Mouse (Mus musculus) macrophage (primary cell): ENCODE results near the gene Sorbs1. TPM values are rescaled to one million over a fixed set of nuclear protein-coding genes. Genes with fewer than 3 reads are reported as not detected.

Source experiments
- H3K27ac ChIP-seq: fragments of 350-480 bp; formaldehyde crosslinking; 2 replicates; pipeline ENCODE4 v1.9.0; 2021
- H3K36me3 ChIP-seq: fragments of 350-480 bp; formaldehyde crosslinking; 2 replicates; pipeline ENCODE4 v1.9.0; 2021; ENCODE audit errors: inconsistent target
- H3K4me3 ChIP-seq: fragments of 350-480 bp; formaldehyde crosslinking; 2 replicates; pipeline ENCODE4 v1.9.0; 2021; ENCODE audit errors: inconsistent target
- H3K79me2 ChIP-seq: fragments of 350-480 bp; formaldehyde crosslinking; 2 replicates; pipeline ENCODE4 v1.9.0; 2021; ENCODE audit errors: inconsistent target
- WGBS: methylation state at CpG from one replicate; pipeline ENCODE4 v1.1.7; 2026; ENCODE audit warnings: inconsistent platforms; ENCODE audit not compliant: missing documents; 5-methylcytosine and 5-hydroxymethylcytosine counted together
- polyA plus RNA-seq: library from polyadenylated mRNA; stranded (reverse); fragments of 250-400 nt; gene quantifications from 3 replicates; pipeline ENCODE4 v1.2.4, GENCODE M21; 2018; ENCODE audit warnings: inconsistent platforms

Gene Sorbs1
- polyA plus RNA-seq, 1 experiment from 2014 or later, result 0.19 TPM

DNA sequence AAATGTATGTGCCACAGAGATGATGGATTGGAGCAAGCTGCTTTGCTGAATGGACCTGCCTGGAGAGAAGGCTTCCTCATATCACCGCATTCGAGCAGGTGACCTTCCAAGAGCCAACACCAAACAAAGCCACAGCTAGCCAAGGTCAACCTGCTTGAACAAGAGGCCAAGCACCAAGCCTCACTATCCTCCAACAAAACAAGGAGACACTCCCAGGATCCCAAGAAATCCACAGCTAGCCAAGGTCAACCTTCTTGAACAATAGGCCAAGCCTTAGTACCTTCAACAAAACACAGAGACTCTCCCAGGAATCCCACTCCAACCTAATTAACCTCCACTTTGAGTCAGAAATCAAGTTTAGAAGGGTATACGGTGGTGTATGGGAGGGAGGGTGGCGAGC is 59.5 kb downstream of the Sorbs1 start:
- Histone ChIP-seq H3K27ac (no peak overlapping the region), H3K4me3 (no peak overlapping the region), H3K79me2 (no peaks in the 10 kb centered on the region), H3K36me3 (no peaks in the 10 kb centered on the region)
- WGBS, result 92% methylated on average over 4 of the region's 4 CpGs

DNA sequence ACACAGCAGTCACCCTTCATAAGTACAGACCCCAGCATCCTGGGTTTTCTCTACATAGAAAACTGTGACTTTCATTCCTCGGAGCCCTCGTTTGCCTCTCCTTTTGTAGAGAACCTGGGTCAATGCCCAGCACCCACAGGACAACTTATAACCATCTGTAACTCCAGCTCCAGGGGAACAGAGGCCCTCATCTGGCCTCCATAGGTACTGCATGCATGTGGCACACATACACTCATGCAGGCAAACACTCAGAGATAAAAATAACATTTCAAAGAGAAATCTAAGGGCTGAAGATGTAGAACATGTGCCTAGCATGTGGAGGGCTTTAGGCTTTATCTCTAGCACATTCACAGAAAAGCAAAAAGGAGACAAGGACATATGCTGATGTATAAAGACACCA is 61.4 kb downstream of the Sorbs1 start:
- Histone ChIP-seq H3K27ac (no peak overlapping the region), H3K4me3 (no peak overlapping the region), H3K36me3 (no peaks in the 10 kb centered on the region), H3K79me2 (no peaks in the 10 kb centered on the region)
- 96% methylated on average over 2 of the region's 2 CpGs for WGBS

DNA sequence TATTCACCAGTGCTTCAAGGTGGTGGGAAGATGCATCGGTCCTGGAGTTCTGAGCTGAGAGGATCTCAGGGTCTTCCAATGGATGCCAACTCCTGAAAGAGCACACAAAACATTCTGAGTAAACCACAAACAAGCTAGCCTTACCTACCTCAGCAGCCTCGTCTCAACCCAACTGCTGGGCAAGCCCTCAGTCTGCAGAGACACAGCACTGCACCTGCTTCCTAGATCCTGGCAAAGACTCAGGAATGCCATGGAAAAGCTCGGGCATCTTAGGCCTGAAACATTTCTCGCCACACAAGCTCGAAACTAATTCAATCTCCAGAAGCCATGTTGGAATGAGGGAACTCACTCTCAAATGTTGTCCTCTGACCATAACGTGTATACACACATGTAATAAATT is 62.3 kb downstream of the Sorbs1 start:
- 100% methylated on average over 6 of the region's 6 CpGs for WGBS
- no peaks in the 10 kb centered on the region for H3K36me3 ChIP-seq
- no peak overlapping the region for H3K4me3 ChIP-seq
- no peak overlapping the region for H3K27ac ChIP-seq
- no peaks in the 10 kb centered on the region for H3K79me2 ChIP-seq

DNA sequence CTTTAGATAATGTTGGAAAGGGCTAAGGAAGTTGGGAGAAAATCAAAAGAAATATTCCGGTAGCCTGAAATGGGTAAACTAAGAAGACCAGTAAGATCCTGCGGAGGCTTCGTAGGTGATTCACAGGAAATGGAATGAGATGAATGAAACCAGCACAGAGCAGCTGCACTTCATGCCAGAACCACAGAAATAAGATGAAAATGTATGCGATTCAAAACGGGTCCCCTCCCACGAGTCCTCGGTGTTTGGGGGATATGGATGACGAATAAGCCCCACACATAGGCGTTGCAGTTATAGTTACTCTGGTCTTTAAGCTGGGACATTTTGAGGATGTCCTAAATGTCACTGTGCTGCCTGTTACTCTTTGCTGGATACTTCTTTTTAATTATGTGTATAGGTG is 67.1 kb downstream of the Sorbs1 start:
- Histone ChIP-seq H3K79me2 (no peaks in the 10 kb centered on the region), H3K27ac (no peak overlapping the region), H3K36me3 (no peaks in the 10 kb centered on the region), H3K4me3 (no peak overlapping the region)
- 100% methylated on average over 9 of the region's 9 CpGs for WGBS

DNA sequence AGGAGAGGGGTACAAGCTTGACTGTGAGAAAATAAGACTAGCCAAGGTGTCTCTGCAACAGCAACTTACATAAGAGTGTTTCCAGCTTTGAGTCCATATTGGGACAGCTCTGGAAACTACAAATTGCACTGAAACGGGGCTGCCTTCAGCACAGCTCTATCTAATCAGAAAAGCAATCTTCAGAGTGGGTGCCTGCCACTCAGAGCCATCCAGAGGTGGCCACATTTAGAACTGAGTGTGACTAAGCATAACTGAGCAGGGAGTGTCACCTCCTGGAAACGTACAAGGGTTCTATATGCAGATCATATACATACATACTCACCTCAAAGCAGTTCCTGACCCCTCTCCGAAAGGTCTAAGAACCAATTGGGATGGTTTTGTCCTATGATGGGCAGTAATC is 71.2 kb downstream of the Sorbs1 start:
- no peaks in the 10 kb centered on the region for H3K79me2 ChIP-seq
- 41% methylated on average over 3 of the region's 3 CpGs for WGBS
- no peak overlapping the region for H3K4me3 ChIP-seq
- no peaks in the 10 kb centered on the region for H3K36me3 ChIP-seq
- H3K27ac ChIP-seq, result no peak overlapping the region

DNA sequence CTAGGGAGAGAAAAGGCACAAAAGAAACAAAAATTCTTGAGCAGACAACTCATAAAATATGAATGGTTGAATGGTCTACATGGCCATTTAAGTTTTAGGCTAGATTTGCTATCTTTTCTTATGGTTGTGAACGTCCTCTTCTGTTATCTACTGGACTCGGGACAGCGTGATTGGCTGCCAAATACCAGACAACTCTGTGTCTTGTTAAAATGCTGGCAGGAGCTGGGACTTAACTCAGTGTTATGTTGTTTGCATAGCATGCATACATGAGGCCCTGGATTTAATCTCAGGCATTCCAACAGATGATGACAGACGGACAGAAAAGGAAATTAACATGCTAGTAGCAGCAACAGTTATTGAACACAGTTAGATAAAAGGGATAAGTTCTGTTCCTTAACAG is 72.6 kb downstream of the Sorbs1 start:
- Histone ChIP-seq H3K36me3 (no peaks in the 10 kb centered on the region), H3K27ac (no peak overlapping the region), H3K4me3 (no peak overlapping the region), H3K79me2 (no peaks in the 10 kb centered on the region)
- WGBS, result 96% methylated on average over 4 of the region's 4 CpGs

- 87% methylated on average over 10 of the region's 10 CpGs for WGBS
- no peaks in the 10 kb centered on the region for H3K79me2 ChIP-seq
- no peak overlapping the region for H3K4me3 ChIP-seq
- no peaks in the 10 kb centered on the region for H3K36me3 ChIP-seq
- H3K27ac ChIP-seq, result no peak overlapping the region
Observed at GRCm38 (mm10) chr19:40438907-40439306, 74.7 kb downstream of the Sorbs1 start.

- Histone ChIP-seq H3K4me3 (no peak overlapping the region), H3K27ac (no peak overlapping the region), H3K36me3 (no peaks in the 10 kb centered on the region), H3K79me2 (no peaks in the 10 kb centered on the region)
- 85% methylated on average over 9 of the region's 9 CpGs for WGBS
Observed at GRCm38 (mm10) chr19:40437651-40438068, 75.9 kb downstream of the Sorbs1 start.

DNA sequence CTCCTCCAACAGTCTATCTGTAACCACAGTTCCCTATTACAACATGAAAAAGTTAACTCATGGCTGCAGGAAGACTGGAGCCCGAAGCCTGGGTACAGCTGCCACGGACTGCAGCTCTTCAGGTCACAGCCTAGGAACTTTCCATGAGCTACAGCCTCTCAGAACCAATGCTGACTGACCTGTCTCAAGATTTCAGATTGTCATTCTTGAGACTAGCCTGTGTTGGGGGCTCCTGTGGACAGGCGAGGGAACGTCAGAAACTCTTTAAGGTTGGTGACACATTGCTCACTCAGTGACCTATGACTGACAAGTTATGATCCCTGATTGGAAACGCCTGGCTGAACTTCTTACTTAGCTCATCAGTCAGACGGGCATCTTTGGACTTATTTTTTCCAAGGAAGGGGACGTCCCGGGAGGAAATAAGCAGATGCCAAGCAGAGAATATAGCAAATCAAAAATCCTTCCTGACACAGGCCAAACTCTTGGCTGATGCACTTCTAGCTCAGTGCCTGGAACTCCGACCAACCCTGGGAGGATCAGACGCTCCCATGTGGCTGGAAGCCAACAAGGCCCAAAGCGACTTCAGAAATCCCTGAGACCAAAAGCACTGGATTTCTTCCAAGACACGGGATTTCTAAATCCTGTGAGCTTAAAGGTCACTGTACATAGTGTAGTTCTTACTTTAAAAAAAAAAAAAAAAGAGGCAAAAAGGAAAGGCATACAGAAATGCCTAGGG is 76.9 kb downstream of the Sorbs1 start:
- no peaks in the 10 kb centered on the region for H3K79me2 ChIP-seq
- no peaks in the 10 kb centered on the region for H3K36me3 ChIP-seq
- no peak overlapping the region for H3K27ac ChIP-seq
- 79% methylated on average over 12 of the region's 12 CpGs for WGBS
- H3K4me3 ChIP-seq, result no peak overlapping the region

GRCm38 (mm10) chr19:40435797-40436196 is 77.8 kb downstream of the Sorbs1 start:
- Histone ChIP-seq H3K4me3 (no peak overlapping the region), H3K36me3 (no peaks in the 10 kb centered on the region), H3K79me2 (no peaks in the 10 kb centered on the region), H3K27ac (no peak overlapping the region)
- WGBS, result 93% methylated on average over 2 of the region's 2 CpGs

GRCm38 (mm10) chr19:40435045-40435444 is 78.5 kb downstream of the Sorbs1 start:
- 92% methylated on average over 7 of the region's 7 CpGs for WGBS
- no peaks in the 10 kb centered on the region for H3K79me2 ChIP-seq
- no peak overlapping the region for H3K4me3 ChIP-seq
- no peaks in the 10 kb centered on the region for H3K36me3 ChIP-seq
- no peak overlapping the region for H3K27ac ChIP-seq

GRCm38 (mm10) chr19:40434042-40434869 is 79.3 kb downstream of the Sorbs1 start:
- Histone ChIP-seq H3K4me3 (no peak overlapping the region), H3K36me3 (no peaks in the 10 kb centered on the region), H3K79me2 (no peaks in the 10 kb centered on the region), H3K27ac (no peak overlapping the region)
- WGBS, result 93% methylated on average over 9 of the region's 10 CpGs

- no peaks in the 10 kb centered on the region for H3K79me2 ChIP-seq
- no peak overlapping the region for H3K4me3 ChIP-seq
- WGBS, result 82% methylated on average over 8 of the region's 8 CpGs
- no peaks in the 10 kb centered on the region for H3K36me3 ChIP-seq
- no peak overlapping the region for H3K27ac ChIP-seq
Observed at GRCm38 (mm10) chr19:40433316-40433912, 80.2 kb downstream of the Sorbs1 start.

DNA sequence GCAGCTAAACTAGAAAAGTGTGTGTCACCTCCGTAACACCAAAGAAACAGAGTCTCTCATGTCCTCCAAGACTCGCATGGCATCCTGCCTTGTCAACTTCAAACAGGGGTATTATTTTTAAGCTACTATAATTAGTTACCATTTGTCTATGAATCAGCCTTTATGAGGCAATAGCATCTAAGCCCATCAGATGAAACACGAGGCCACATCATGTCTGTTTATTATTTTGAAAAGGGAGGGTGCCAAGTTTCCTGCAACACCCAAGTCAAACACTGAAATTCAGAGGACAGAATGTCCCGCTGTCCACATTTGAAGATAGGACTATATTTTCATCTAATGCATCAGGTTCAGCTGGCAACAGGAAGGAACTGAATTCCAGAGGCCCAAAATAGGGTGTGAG is 81.6 kb downstream of the Sorbs1 start:
- H3K36me3 ChIP-seq, result no peaks in the 10 kb centered on the region
- WGBS, result 78% methylated on average over 4 of the region's 4 CpGs

GRCm38 (mm10) chr19:40429572-40429971 is 84.0 kb downstream of the Sorbs1 start:
- no peaks in the 10 kb centered on the region for H3K36me3 ChIP-seq
- no peak overlapping the region for H3K27ac ChIP-seq
- H3K79me2 ChIP-seq, result no peaks in the 10 kb centered on the region
- 88% methylated on average over 3 of the region's 3 CpGs for WGBS
- no peak overlapping the region for H3K4me3 ChIP-seq

More for the DNA sequence above, 81.6 kb downstream of the Sorbs1 start:
- no peaks in the 10 kb centered on the region for H3K79me2 ChIP-seq
- no peak overlapping the region for H3K27ac ChIP-seq
- no peak overlapping the region for H3K4me3 ChIP-seq
